Mouse (Mus musculus) activated CD4-positive, CD25-positive, alpha-beta regulatory T cell, adult 4 months (primary cell): ENCODE data around the gene Fam187b. TPM values are rescaled to one million over a fixed set of nuclear protein-coding genes. Genes with fewer than 3 reads are reported as not detected.

Experiments used
- ATAC-seq: one replicate; pipeline ENCODE4 v1.8.0; 2017
- polyA plus RNA-seq, 2 experiments: library from polyadenylated mRNA; unstranded; fragments of 100-300 nt; shearing (Covaris generic); gene quantifications; one replicate each; pipeline ENCODE4 v1.2.1; 2017

Gene Fam187b
- polyA plus RNA-seq, 2 experiments from 2014 or later: 0.55 to 0.86 TPM

- ATAC-seq: no peak
These were observed 15.3 kb upstream of the Fam187b start for GRCm38 (mm10) chr7:30958109-30958865.

DNA sequence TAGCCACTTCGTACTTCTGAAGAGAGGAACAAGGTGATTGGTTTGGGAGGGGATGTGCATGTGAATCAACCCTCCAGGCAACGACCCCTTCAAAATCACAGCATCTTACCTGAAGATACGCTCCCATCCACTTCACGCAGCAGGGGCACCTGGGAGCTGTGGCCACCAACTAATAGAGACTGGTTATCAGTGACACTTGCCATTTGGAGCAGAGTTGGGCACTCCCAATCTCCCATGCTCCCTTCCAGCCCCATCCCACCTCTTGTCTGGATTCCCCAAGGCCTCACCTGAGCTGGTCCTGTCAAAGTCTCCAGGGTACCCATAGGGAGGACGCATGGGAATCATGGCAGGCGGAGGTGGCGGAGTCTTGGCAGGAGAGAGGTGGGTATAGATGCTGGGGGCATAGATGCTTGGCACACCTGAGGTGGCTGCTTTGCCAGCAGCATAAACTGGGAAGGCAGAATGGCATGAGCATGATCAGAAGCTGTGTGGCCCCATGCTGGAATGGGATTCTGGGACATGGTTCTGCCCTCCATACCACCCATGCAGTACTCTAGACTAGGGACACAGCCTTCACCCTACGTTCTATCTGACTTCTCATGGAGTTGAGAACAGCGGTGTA, 14.6 kb upstream of the Fam187b start:
- no peak for ATAC-seq

GRCm38 (mm10) chr7:30959786-30960349, 13.7 kb upstream of the Fam187b start:
- ATAC-seq: no peak

DNA sequence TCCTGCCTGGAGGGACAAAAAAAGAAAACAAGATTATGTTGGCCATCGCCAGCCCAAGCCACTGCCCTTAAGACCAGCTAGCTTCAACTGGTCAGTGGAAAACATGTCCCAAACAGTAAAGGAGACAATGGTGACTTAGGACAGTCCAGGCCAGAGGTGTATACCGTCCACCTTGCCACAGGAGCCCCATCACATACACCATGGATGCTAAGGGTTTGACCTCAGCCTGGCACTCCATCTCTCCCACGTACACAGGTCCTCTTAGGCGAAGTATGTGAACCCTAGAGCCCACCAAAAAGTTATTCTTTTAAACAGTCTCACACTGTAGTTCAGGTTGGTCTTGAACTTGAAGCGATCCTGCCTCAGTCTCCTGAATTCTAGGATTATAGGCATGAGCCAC, 10.7 kb upstream of the Fam187b start:
- ATAC-seq: no peak

- no peak for ATAC-seq
These were observed 9.2 kb upstream of the Fam187b start for GRCm38 (mm10) chr7:30964366-30964765.

DNA sequence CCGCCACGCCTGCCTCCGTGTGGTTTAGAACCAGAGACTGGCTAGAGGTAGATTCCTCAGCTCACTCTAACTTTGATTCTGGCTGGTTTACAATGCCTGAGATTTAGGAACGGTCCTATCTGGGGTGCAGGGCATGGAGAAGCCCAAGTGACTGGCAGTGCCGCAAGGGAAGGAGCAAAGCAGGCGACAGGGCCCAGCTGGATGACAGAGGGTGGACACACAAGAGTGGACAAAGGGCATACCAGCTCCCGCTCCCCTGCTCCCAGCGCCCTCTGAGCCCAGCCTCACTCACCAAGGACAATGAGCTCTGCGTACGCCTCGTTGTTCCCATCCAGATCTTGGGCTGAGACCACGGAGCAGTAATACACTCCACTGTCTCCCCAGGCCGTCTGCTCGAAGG, 7.9 kb upstream of the Fam187b start:
- no peak for ATAC-seq

DNA sequence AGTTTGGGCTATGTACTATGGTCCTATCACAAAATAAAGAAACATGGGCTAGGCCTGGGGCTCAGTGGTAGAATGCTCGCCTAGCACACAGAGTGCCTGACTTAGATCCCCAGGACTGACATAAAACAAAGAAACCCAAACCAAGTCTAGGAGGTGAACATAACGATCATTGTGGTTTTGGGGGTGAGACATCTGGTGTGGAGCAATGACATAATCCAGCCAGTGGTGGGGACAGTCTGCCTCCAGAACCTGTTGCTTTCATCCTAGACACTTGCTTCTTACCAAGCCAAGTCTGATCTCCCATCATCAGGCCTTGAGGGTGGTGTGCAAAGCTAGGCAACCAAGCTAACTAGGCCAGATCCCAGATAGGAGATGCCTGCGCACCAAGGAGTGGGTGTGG, 6.9 kb upstream of the Fam187b start:
- no peak for ATAC-seq

DNA sequence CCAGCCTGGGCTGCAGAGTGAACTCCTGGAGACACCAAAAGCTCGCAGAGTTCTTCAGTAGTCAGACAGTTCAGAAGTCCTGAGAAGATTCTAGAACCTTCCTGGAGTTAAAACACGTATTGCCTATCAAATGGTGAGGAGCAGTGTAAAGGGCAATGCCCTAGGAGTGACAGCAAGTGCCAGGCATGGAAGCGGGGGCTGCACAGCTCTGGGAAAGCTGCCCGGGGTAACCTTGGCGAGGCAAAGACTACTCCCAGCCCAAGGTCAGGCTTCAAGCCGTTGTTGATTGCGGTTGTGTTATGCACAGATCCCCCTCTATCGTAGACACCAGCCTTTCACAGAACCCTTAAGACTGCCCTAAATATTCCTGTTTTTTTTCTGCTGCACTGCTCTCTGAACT, 5.0 kb upstream of the Fam187b start:
- no peak for ATAC-seq

DNA sequence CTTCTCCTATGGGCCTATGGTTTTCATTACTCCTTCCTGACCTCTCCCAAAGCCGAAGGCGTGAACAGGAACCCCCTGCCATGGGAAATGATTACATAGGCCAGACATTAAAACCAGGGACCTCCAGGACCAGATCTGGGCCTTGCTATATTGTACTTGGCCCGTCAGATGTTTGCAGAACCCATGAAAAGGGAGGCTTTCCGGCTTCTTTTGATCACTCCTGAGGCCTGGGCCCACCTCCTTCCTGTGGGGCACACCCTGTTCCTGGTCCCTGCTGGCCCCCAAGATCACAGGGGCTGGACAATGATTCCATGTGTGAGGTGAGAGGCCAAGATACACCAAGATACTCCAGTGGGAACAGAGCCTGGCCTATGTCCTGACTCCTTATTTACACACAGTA, 4.4 kb upstream of the Fam187b start:
- no peak for ATAC-seq

GRCm38 (mm10) chr7:30971901-30972300, 1.7 kb upstream of the Fam187b start:
- ATAC-seq: no peak

- no peak for ATAC-seq
These were observed 952 bp upstream of the Fam187b start for GRCm38 (mm10) chr7:30972426-30973250.

GRCm38 (mm10) chr7:30973251-30973500, 414 bp upstream of the Fam187b start, which contains the start of gene Lsr:
TSS of gene Lsr (minus strand) at chr7:30973464.
- no peak for ATAC-seq

GRCm38 (mm10) chr7:30981703-30982102, 8.1 kb downstream of the Fam187b start:
- no peak for ATAC-seq

DNA sequence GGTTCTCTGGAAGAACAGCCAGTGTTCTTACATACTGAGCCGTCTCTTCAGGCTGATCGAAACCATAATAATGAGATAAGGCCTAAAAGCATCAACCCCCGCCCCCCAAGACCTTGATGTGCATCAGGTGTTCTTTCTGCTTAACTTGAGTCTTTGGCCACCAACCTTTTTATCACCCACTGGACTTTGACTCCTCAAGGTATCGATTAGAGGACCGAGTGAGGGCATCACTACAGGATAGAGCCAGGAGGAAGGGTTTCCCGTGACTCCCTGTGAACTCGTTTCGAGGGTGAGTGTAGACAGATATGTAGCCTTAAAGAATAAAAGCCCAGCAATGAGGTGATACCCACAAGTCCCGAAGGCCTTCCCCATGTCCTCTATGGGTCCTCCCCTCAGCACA, 11.8 kb downstream of the Fam187b start:
- ATAC-seq: no peak

DNA sequence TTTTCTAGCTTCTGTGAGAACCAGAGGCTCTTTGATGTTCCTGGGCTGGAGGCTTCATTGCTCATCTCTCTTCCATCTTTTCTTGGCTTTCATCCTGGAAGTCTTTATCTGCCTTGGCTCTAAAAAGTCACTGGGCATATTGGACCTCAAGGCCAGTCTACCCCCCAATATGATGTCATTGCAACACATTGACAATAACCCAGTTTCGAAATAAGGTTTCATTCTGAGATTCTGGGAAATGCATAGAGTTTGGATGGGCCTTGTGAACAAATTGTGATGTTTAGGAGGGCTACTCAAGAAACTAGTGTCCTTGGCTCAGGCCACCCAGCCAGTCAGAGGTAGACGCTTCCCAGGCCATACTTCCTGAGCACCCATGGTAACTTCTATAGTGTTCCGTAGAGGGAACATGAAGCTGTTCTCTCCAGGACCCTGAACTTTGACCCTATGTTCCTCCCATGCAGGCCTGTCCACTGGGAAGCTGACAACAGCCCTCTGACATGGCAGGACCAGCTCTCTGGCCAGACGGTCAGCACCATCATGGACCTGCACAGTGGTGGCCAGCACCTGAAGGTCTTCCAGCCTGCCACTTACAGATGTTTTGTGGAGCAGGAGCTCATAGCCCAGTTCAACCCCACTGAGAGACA, 15.1 kb downstream of the Fam187b start:
- ATAC-seq: no peak

DNA sequence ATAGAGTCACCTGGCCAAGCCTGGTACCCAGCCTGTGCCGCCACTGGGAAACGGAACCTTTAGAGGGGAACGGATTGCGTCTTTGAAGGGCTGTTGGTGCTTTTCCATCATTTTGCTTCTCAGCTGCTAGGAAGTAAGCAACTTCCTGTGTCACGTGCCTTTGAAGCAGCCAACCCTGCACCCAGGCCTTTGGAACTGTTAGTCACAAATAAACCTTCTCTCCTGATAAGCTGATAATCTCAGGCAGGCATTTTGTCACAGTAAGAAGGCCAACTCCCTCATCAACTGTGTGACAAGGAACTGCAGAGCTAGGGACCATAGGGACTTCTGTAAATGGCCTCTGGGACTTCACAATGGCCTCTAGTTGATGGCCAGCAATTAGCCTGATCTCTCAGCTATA, 18.6 kb downstream of the Fam187b start:
- ATAC-seq: no peak

GRCm38 (mm10) chr7:30993986-30994385, 20.4 kb downstream of the Fam187b start:
- ATAC-seq: no peak

GRCm38 (mm10) chr7:30996491-30996890, 22.9 kb downstream of the Fam187b start:
- ATAC-seq: no peak

DNA sequence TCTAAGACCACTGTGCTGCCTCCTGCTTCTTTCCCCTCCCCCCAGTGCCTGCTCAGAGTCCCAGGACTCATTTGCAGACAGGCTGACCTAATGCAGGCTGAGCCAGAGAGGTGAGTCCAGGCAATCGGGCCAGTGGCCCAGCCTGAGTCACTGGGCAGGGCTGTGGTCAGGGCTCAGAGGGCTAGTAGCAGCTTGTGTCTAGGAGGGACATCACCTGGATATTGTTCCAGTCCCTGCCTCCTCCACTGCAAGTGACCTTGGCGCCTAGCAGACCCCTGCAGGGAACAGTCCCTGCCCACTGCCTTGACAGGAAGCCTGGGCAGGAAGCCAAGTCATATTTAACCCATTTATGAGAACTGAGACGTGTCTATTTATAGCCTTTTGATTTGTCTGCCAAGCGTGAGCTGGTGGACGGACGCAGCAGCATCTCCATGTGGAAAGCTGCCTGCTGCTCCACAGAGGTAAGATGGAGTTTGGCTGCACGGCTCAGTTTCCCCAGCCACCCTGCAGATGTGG, 27.0 kb downstream of the Fam187b start:
- peak; percentile 63 for ATAC-seq

- peak; percentile 86 for ATAC-seq
These were observed 29.1 kb downstream of the Fam187b start for GRCm38 (mm10) chr7:31002650-31003049.

DNA sequence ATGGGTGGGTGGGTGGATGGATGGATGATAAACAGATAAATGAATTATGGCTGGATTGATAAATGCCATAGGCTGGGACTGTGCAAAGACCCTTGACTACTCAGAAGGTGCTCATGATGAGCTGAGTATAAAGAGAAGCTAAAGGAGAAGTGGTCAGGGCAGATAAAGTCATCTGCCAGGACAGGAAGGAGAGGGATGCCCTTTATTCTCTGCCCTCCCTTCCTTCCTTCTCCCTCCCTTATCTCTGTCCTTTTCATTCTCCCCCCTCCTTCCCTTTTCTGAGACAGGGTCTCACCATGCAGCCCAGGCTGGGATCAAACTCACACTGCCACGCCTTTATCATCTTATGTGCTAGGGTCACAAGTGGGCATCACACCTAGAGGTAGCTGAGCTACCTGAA, 34.2 kb downstream of the Fam187b start:
- ATAC-seq: no peak

- ATAC-seq: no peak
These were observed 34.6 kb downstream of the Fam187b start for GRCm38 (mm10) chr7:31008175-31008574.

DNA sequence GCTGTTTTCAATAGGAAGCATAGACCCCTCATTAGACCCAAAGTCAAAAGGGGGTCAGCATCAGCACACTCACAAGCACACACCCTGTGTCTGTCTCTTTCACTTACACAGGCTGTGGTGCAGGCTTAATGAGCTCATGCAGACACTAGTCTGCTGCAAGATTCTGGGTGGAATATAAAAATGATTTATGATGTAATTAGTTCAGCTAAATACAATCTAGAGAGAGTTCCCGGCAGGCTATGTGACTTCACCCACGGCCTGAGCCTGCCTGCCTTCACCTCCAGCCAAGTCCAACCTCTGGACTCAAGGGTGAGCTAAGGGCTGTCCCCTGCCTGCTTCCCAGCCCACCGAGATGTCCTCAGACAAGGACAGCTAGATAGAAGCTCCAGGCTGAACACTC, 35.3 kb downstream of the Fam187b start:
- no peak for ATAC-seq
